Mouse (Mus musculus): Measurements from ENCODE around the gene Ptpn18. TPM values are rescaled to one million over a fixed set of nuclear protein-coding genes. Genes with fewer than 3 reads are reported as not detected.
A peak's percentile ranks its signal among the peaks of the same experiment; 100 is the strongest.
"Not testable (repeated sequence)": the region's sequence is repeated elsewhere in the genome, so short reads cannot be mapped to it uniquely, and the experiment has no call there.

Ptpn18 gene
- polyA plus RNA-seq, 1 experiment from 2014 or later = 4.0 TPM

DNA sequence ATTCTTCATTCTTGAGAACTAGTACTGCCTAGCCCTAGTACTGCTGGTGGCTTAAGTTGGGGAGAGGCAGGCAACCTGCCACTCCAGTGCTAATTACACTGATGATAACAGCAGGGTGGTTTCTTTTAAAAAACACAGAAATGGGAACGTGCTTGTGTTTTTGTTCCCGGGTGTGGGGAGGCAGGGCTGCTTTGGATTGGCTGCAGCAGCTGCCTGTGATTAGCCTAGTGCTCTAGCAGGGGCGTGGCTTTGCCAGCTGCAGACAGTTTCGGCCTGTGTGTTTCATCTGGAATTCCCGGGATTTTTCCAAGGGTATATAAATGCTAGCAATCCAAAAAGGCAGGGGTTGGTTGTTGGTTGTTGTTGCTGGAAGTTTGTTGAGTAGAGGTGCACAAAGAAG is 57.0 kb downstream of the Ptpn18 start:
- no peak overlapping the region for H3K9ac ChIP-seq (replicated peaks; ENCODE audit: low read length)

DNA sequence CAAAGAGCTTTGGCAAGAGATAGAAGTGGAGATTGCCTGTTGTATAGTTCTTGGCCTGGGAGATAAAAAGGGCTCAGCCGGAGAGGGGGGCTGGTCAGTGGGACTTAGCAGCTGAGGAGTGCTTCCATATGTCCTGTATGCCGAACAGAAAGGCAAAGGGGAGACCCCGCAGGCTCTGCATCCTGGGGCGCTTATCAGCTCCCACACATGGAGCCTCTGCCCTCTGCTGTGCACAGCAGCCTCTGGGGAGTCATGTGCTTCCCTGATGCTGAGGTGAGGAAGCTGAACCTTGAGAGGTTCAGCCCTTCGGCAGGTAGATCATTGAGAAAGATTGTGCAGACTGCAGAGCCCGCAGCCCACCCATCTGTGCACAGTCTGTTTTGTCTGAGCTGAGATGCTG is 57.7 kb downstream of the Ptpn18 start:
- H3K9ac ChIP-seq (replicated peaks; ENCODE audit: low read length); DNase-seq; ATAC-seq (ENCODE audit: low FRiP score, low TSS enrichment); H3K27me3 ChIP-seq (ENCODE audit: control insufficient read depth, insufficient read depth, low read length); H3K4me2 ChIP-seq (ENCODE audit: low read length); H3K36me3 ChIP-seq (ENCODE audit: control insufficient read depth, insufficient read depth, low read length); H3K9me3 ChIP-seq (ENCODE audit: control insufficient read depth, low read length); H3K4me3 ChIP-seq (replicated peaks; ENCODE audit: low read depth, low read length); H3K27ac ChIP-seq (replicated peaks; ENCODE audit: low read depth, low read length); H3K4me1 ChIP-seq (ENCODE audit: control insufficient read depth, insufficient read depth, low read length): not testable (repeated sequence)
- 68% methylated on average over 6 of the region's 6 CpGs for WGBS

More for the DNA sequence above, 57.0 kb downstream of the Ptpn18 start:
- Histone ChIP-seq H3K9me3 (ENCODE audit: control insufficient read depth, low read length) (no peaks in the 10 kb centered on the region), H3K4me2 (ENCODE audit: low read length) (no peak overlapping the region), H3K27ac (replicated peaks; ENCODE audit: low read depth, low read length) (no peak overlapping the region), H3K36me3 (ENCODE audit: control insufficient read depth, insufficient read depth, low read length) (no peaks in the 10 kb centered on the region), H3K27me3 (ENCODE audit: control insufficient read depth, insufficient read depth, low read length) (no peaks in the 10 kb centered on the region), H3K4me3 (replicated peaks; ENCODE audit: low read depth, low read length) (no peak overlapping the region), H3K4me1 (ENCODE audit: control insufficient read depth, insufficient read depth, low read length) (no peaks in the 10 kb centered on the region)
- WGBS = 56% methylated on average over 5 of the region's 5 CpGs
- no peak for DNase-seq
- no peak for ATAC-seq (ENCODE audit: low FRiP score, low TSS enrichment)

DNA sequence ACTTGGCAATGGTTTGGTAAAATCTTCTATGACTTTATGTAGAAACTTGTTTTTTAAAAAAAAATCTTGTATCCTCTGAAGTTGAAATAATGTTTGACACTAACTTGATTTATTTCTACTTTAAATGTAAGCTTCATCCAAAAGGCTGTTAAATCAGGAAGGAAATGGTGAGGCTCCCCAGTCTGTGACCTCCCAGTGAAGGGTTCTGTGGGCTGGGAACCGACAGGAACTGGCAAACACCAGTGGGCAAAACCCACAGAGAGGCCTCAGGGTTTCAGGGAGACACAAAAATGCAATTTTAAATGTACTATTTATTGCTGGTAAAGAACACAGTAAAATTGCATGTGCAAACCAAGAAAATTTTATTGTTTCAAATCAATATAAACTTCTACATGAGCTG is 58.2 kb downstream of the Ptpn18 start:
- not testable (repeated sequence) for H3K27ac ChIP-seq (replicated peaks; ENCODE audit: low read depth, low read length); ATAC-seq (ENCODE audit: low FRiP score, low TSS enrichment); H3K36me3 ChIP-seq (ENCODE audit: control insufficient read depth, insufficient read depth, low read length); H3K9me3 ChIP-seq (ENCODE audit: control insufficient read depth, low read length); H3K4me2 ChIP-seq (ENCODE audit: low read length); DNase-seq; H3K9ac ChIP-seq (replicated peaks; ENCODE audit: low read length); H3K27me3 ChIP-seq (ENCODE audit: control insufficient read depth, insufficient read depth, low read length); H3K4me3 ChIP-seq (replicated peaks; ENCODE audit: low read depth, low read length); H3K4me1 ChIP-seq (ENCODE audit: control insufficient read depth, insufficient read depth, low read length)
- 72% methylated on average over 1 of the region's 1 CpGs for whole genome bisulfite sequencing

DNA sequence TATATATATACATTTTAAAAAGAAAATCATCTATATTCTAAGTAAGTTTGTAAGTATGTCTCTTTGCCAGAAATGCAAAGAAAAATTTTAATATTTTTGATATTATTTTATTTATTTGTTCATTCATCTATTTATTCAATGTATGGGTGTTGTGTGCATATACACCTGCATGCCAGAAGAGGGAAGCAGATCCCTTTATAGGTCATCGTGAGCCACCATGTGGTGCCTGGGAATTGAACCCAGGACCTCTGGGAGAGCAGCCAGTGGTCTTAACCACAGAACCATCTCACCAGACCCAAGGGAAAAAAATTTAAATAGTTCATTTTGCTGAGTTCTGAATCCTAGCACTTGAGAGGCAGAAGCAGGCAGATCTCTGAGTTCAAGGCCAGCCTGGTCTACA is 58.7 kb downstream of the Ptpn18 start:
- ATAC-seq (ENCODE audit: low FRiP score, low TSS enrichment) = no peak
- Histone ChIP-seq H3K27me3 (ENCODE audit: control insufficient read depth, insufficient read depth, low read length) (no peaks in the 10 kb centered on the region), H3K36me3 (ENCODE audit: control insufficient read depth, insufficient read depth, low read length) (no peaks in the 10 kb centered on the region), H3K27ac (replicated peaks; ENCODE audit: low read depth, low read length) (no peak overlapping the region), H3K4me3 (replicated peaks; ENCODE audit: low read depth, low read length) (no peak overlapping the region), H3K4me1 (ENCODE audit: control insufficient read depth, insufficient read depth, low read length) (no peaks in the 10 kb centered on the region), H3K4me2 (ENCODE audit: low read length) (no peak overlapping the region), H3K9me3 (ENCODE audit: control insufficient read depth, low read length) (no peaks in the 10 kb centered on the region), H3K9ac (replicated peaks; ENCODE audit: low read length) (no peak overlapping the region)
- 82% methylated on average over 1 of the region's 1 CpGs for WGBS
- no peak for DNase-seq

DNA sequence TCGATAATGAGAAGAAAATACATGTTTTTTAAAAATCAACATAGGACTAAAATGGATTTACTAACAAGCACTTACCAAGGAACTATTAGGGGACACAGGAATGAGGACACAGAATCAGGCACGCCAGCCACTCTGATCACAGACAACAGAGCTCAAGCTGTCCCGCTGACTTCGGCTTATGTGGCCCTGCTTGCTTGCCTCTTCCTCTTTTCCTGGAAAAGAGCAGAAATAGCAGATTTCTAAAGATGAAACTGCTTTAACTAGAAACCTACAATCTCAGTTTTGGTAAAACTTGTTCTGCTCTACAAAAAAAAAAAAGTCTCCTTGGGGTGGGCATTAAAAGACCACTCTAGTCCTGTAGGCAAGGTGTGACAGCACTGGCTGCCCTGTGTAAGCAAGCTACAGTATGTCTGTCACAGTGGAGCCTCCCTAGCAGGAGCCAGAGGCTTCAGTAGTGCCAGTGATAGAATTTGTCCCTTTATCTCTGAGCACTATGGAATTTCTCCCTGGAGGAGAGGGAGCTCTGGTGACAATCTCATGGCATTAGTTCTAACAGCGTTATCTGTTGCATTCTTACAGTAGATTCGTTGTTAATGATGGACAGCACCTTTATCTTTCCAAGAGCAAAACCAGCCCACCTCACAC is 62.8 kb downstream of the Ptpn18 start:
- ATAC-seq (ENCODE audit: low FRiP score, low TSS enrichment) = no peak
- Histone ChIP-seq H3K27me3 (ENCODE audit: control insufficient read depth, insufficient read depth, low read length) (no peaks in the 10 kb centered on the region), H3K27ac (replicated peaks; ENCODE audit: low read depth, low read length) (no peak overlapping the region), H3K9ac (replicated peaks; ENCODE audit: low read length) (no peak overlapping the region), H3K4me2 (ENCODE audit: low read length) (no peak overlapping the region), H3K36me3 (ENCODE audit: control insufficient read depth, insufficient read depth, low read length) (no peaks in the 10 kb centered on the region), H3K9me3 (ENCODE audit: control insufficient read depth, low read length) (no peaks in the 10 kb centered on the region), H3K4me1 (ENCODE audit: control insufficient read depth, insufficient read depth, low read length) (no peaks in the 10 kb centered on the region), H3K4me3 (replicated peaks; ENCODE audit: low read depth, low read length) (no peak overlapping the region)
- WGBS = 83% methylated on average over 6 of the region's 6 CpGs
- no peak for DNase-seq

DNA sequence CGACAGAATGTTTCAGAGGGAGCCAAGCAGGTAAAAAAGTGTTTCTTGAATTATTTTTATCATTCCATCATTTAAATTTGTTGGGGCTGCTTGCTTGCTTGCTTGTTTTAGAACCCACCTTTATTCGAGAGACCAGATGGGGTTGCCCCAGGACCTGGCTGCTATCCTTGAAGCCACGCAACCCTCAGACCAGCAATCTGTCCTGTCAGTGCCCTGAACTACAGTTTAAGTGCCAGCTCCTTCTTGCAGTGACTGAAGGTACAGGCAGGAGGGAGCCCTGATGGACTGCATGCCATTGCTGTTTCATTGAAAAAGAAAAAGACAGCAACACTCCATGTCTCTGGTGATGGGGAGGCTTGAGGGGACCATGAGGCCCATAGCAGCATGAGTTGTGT is 63.3 kb downstream of the Ptpn18 start:
- no peak overlapping the region for H3K9ac ChIP-seq (replicated peaks; ENCODE audit: low read length)

DNA sequence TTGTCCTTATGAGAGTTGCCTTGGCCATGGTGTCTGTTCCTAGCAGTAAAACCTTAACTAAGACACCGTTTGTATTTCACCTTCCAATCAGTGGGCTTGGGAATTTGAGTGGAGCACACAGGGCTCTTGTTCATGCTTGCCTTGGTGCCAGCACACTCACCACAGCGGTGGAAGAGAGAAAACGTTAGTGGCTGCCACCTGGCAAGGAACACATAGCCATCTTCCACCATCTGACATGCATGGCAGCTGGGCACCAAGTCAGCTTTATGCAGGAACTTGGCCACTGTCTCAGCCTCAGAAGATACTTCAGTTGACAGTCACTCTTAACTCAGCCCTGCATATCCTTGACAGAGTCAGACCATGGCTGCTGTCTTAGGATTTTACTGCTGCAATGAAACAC is 64.1 kb downstream of the Ptpn18 start:
- no peak for ATAC-seq (ENCODE audit: low FRiP score, low TSS enrichment)
- Histone ChIP-seq H3K9me3 (ENCODE audit: control insufficient read depth, low read length) (no peaks in the 10 kb centered on the region), H3K4me2 (ENCODE audit: low read length) (no peak overlapping the region), H3K36me3 (ENCODE audit: control insufficient read depth, insufficient read depth, low read length) (no peaks in the 10 kb centered on the region), H3K27ac (replicated peaks; ENCODE audit: low read depth, low read length) (no peak overlapping the region), H3K9ac (replicated peaks; ENCODE audit: low read length) (no peak overlapping the region), H3K4me3 (replicated peaks; ENCODE audit: low read depth, low read length) (no peak overlapping the region), H3K27me3 (ENCODE audit: control insufficient read depth, insufficient read depth, low read length) (no peaks in the 10 kb centered on the region), H3K4me1 (ENCODE audit: control insufficient read depth, insufficient read depth, low read length) (no peaks in the 10 kb centered on the region)
- 89% methylated on average over 3 of the region's 3 CpGs for WGBS
- DNase-seq = no peak

More for the DNA sequence above, 63.3 kb downstream of the Ptpn18 start:
- Histone ChIP-seq H3K4me3 (replicated peaks; ENCODE audit: low read depth, low read length) (no peak overlapping the region), H3K27ac (replicated peaks; ENCODE audit: low read depth, low read length) (no peak overlapping the region), H3K4me2 (ENCODE audit: low read length) (no peak overlapping the region), H3K9me3 (ENCODE audit: control insufficient read depth, low read length) (no peaks in the 10 kb centered on the region), H3K4me1 (ENCODE audit: control insufficient read depth, insufficient read depth, low read length) (no peaks in the 10 kb centered on the region), H3K27me3 (ENCODE audit: control insufficient read depth, insufficient read depth, low read length) (no peaks in the 10 kb centered on the region), H3K36me3 (ENCODE audit: control insufficient read depth, insufficient read depth, low read length) (no peaks in the 10 kb centered on the region)
- DNase-seq (no peak), ATAC-seq (ENCODE audit: low FRiP score, low TSS enrichment) (no peak)
- 84% methylated on average over 3 of the region's 3 CpGs for WGBS

Small RNAs within 50 kb of the gene (microRNA-seq; reads per million reads assigned to microRNA genes)
- 2.4 reads per million, percentile 15 among the genes with 10 or more reads in this experiment for gene Mir5103

Other genes with a start within 250 kb of the Ptpn18 start
- 65.5 and 67.2 TPM in 2 replicates for gene Ccdc115, start 20.1 kb upstream of the Ptpn18 start, polyA plus RNA-seq (2014; fragmentation: Nextera tagmentation; extraction: Ambion mirVana)
- 52.3 and 61.1 TPM in 2 replicates for gene Imp4, start 19.9 kb upstream of the Ptpn18 start, polyA plus RNA-seq (2014; fragmentation: Nextera tagmentation; extraction: Ambion mirVana)
- gene Prss39, start 38.6 kb downstream of the Ptpn18 start, polyA plus RNA-seq (2014; fragmentation: Nextera tagmentation; extraction: Ambion mirVana) = not detected in 2 replicates
- gene Cfc1, start 75.9 kb downstream of the Ptpn18 start, polyA plus RNA-seq (2014; fragmentation: Nextera tagmentation; extraction: Ambion mirVana) = not detected in 2 replicates
- gene Prss40, start 101.2 kb downstream of the Ptpn18 start, polyA plus RNA-seq (2014; fragmentation: Nextera tagmentation; extraction: Ambion mirVana) = not detected in 2 replicates
- gene Amer3, start 119.9 kb downstream of the Ptpn18 start, polyA plus RNA-seq (2014; fragmentation: Nextera tagmentation; extraction: Ambion mirVana) = 30.0 and 32.1 TPM in 2 replicates